Mouse (Mus musculus) heart, embryonic 10.5 days (tissue): ENCODE measurements around the gene Vmp1. TPM values are rescaled to one million over a fixed set of nuclear protein-coding genes. Genes with fewer than 3 reads are reported as not detected.
A peak's percentile ranks its signal among the peaks of the same experiment; 100 is the strongest.

Experiments used
- DNase-seq: peaks from one replicate; pipeline ENCODE4 v3.0.0-alpha.2; 2017; ENCODE audit warnings: low spot score
- H3K27ac ChIP-seq: fragments of 300-500 bp; sonication (generic); 2 replicates; pipeline ENCODE4 v1.5.1; 2016; ENCODE audit warnings: mild to moderate bottlenecking
- H3K27me3 ChIP-seq: fragments of 300-500 bp; sonication (generic); 2 replicates; pipeline ENCODE4 v1.6.1; 2016; ENCODE audit warnings: mild to moderate bottlenecking; ENCODE audit not compliant: poor library complexity, insufficient read depth, severe bottlenecking
- H3K36me3 ChIP-seq: fragments of 300-500 bp; sonication (generic); 2 replicates; pipeline ENCODE4 v1.6.1; 2016; ENCODE audit warnings: mild to moderate bottlenecking, moderate library complexity
- H3K4me1 ChIP-seq: fragments of 300-500 bp; sonication (generic); 2 replicates; pipeline ENCODE4 v1.6.1; 2016; ENCODE audit warnings: mild to moderate bottlenecking
- H3K4me3 ChIP-seq: fragments of 300-500 bp; sonication (generic); 2 replicates; pipeline ENCODE4 v1.5.1; 2016; ENCODE audit warnings: mild to moderate bottlenecking, moderate library complexity
- H3K9me3 ChIP-seq: fragments of 300-500 bp; sonication (generic); 2 replicates; pipeline ENCODE4 v1.6.1; 2016; ENCODE audit warnings: mild to moderate bottlenecking, moderate library complexity
- WGBS: fragments of 180-500 bp; shearing (Covaris S2); methylation state at CpG from one replicate; pipeline ENCODE4 v1.1.7; 2016; 5-methylcytosine and 5-hydroxymethylcytosine counted together
- polyA plus RNA-seq: library from polyadenylated mRNA; unstranded; fragments of >200 nt; fragmentation: Nextera tagmentation; extraction: Ambion mirVana; gene quantifications from 2 replicates; pipeline ENCODE4 v1.2.1, GENCODE M21; 2016

Vmp1 gene
- polyA plus RNA-seq, 1 experiment from 2014 or later = 115 TPM

- no peak overlapping the region for H3K27ac ChIP-seq
- WGBS = 93% methylated on average over 3 of the region's 3 CpGs
- H3K36me3 ChIP-seq = peaks cover 82% of the 10 kb centered on the region
These were observed 7.8 kb upstream of the Vmp1 start for GRCm38 (mm10) chr11:86691482-86691881.

GRCm38 (mm10) chr11:86690383-86690782 lies 6.7 kb upstream of the Vmp1 start:
- DNase-seq = no peak
- 86% methylated on average over 3 of the region's 3 CpGs for WGBS
- Histone ChIP-seq H3K4me1 (peaks cover 5% of the 10 kb centered on the region), H3K27me3 (no peaks in the 10 kb centered on the region), H3K36me3 (peaks cover 74% of the 10 kb centered on the region), H3K27ac (no peak overlapping the region), H3K9me3 (no peaks in the 10 kb centered on the region), H3K4me3 (no peak overlapping the region)

More at GRCm38 (mm10) chr11:86691482-86691881, 7.8 kb upstream of the Vmp1 start:
- Histone ChIP-seq H3K27me3 (no peaks in the 10 kb centered on the region), H3K4me1 (no peaks in the 10 kb centered on the region), H3K9me3 (no peaks in the 10 kb centered on the region), H3K4me3 (no peak overlapping the region)
- DNase-seq = no peak

GRCm38 (mm10) chr11:86685366-86685765 lies 1.7 kb upstream of the Vmp1 start:
- Histone ChIP-seq H3K27ac (no peak overlapping the region), H3K27me3 (no peaks in the 10 kb centered on the region), H3K9me3 (no peaks in the 10 kb centered on the region), H3K4me3 (no peak overlapping the region), H3K4me1 (peaks cover 22% of the 10 kb centered on the region), H3K36me3 (peaks cover 29% of the 10 kb centered on the region)
- DNase-seq = no peak
- WGBS = 90% methylated on average over 1 of the region's 1 CpGs

GRCm38 (mm10) chr11:86684126-86685012 lies 733 bp upstream of the Vmp1 start:
- no peaks in the 10 kb centered on the region for H3K9me3 ChIP-seq
- H3K4me1 ChIP-seq = peaks cover 22% of the 10 kb centered on the region
- 9% methylated on average over 20 of the region's 20 CpGs for WGBS
- H3K27me3 ChIP-seq = no peaks in the 10 kb centered on the region
- peak overlapping the region; percentile 87 for H3K4me3 ChIP-seq
- DNase-seq = no peak
- peak overlapping the region; percentile 91 for H3K27ac ChIP-seq
- H3K36me3 ChIP-seq = peaks cover 19% of the 10 kb centered on the region

- H3K36me3 ChIP-seq = peaks cover 8% of the 10 kb centered on the region
- peak overlapping the region; percentile 87 for H3K4me3 ChIP-seq
- DNase-seq = no peak
- peaks cover 27% of the 10 kb centered on the region for H3K4me1 ChIP-seq
- H3K27ac ChIP-seq = peak overlapping the region; percentile 91
- H3K27me3 ChIP-seq = no peaks in the 10 kb centered on the region
- H3K9me3 ChIP-seq = no peaks in the 10 kb centered on the region
- 35% methylated on average over 7 of the region's 7 CpGs for WGBS
These were observed 775 bp downstream of the Vmp1 start for GRCm38 (mm10) chr11:86682861-86683260.

GRCm38 (mm10) chr11:86681423-86681822 lies 2.2 kb downstream of the Vmp1 start:
- Histone ChIP-seq H3K27ac (no peak overlapping the region), H3K9me3 (no peaks in the 10 kb centered on the region), H3K36me3 (0 out of 2 replicates have a peak, but pooled peaks cover 2% of the 10 kb centered on the region), H3K4me1 (peaks cover 27% of the 10 kb centered on the region), H3K27me3 (no peaks in the 10 kb centered on the region), H3K4me3 (no peak overlapping the region)
- 76% methylated on average over 3 of the region's 3 CpGs for WGBS
- no peak for DNase-seq

- Histone ChIP-seq H3K27ac (no peak overlapping the region), H3K36me3 (0 out of 2 replicates have a peak, but pooled peaks cover 2% of the 10 kb centered on the region), H3K4me1 (peaks cover 25% of the 10 kb centered on the region), H3K9me3 (no peaks in the 10 kb centered on the region), H3K4me3 (no peak overlapping the region), H3K27me3 (no peaks in the 10 kb centered on the region)
- no peak for DNase-seq
- 96% methylated on average over 3 of the region's 3 CpGs for WGBS
These were observed 2.9 kb downstream of the Vmp1 start for GRCm38 (mm10) chr11:86680729-86681128.

- Histone ChIP-seq H3K36me3 (0 out of 2 replicates have a peak, but pooled peaks cover 2% of the 10 kb centered on the region), H3K4me1 (peaks cover 13% of the 10 kb centered on the region), H3K27ac (no peak overlapping the region), H3K9me3 (no peaks in the 10 kb centered on the region), H3K4me3 (no peak overlapping the region), H3K27me3 (no peaks in the 10 kb centered on the region)
- no peak for DNase-seq
- 74% methylated on average over 5 of the region's 5 CpGs for WGBS
These were observed 4.7 kb downstream of the Vmp1 start for GRCm38 (mm10) chr11:86678957-86679356.

- no peaks in the 10 kb centered on the region for H3K27me3 ChIP-seq
- DNase-seq = no peak
- 87% methylated on average over 4 of the region's 4 CpGs for WGBS
- no peak overlapping the region for H3K27ac ChIP-seq
- H3K9me3 ChIP-seq = no peaks in the 10 kb centered on the region
- peaks cover 13% of the 10 kb centered on the region; the same call in 1 of the 2 replicates for H3K4me1 ChIP-seq
- no peak overlapping the region for H3K4me3 ChIP-seq
- H3K36me3 ChIP-seq = 0 out of 2 replicates have a peak, but pooled peaks cover 2% of the 10 kb centered on the region
These were observed 8.1 kb downstream of the Vmp1 start for GRCm38 (mm10) chr11:86675520-86675919.

GRCm38 (mm10) chr11:86672772-86673171 lies 10.9 kb downstream of the Vmp1 start:
- DNase-seq = no peak
- no peaks in the 10 kb centered on the region for H3K27me3 ChIP-seq
- no peak overlapping the region for H3K4me3 ChIP-seq
- H3K36me3 ChIP-seq = 0 out of 2 replicates have a peak, but pooled peaks cover 2% of the 10 kb centered on the region
- H3K4me1 ChIP-seq = peaks cover 8% of the 10 kb centered on the region; the same call in 1 of the 2 replicates
- H3K9me3 ChIP-seq = no peaks in the 10 kb centered on the region
- H3K27ac ChIP-seq = no peak overlapping the region
- 62% methylated on average over 3 of the region's 3 CpGs for WGBS

GRCm38 (mm10) chr11:86671041-86671675 lies 12.5 kb downstream of the Vmp1 start:
- Histone ChIP-seq H3K27ac (no peak overlapping the region), H3K27me3 (no peaks in the 10 kb centered on the region), H3K4me3 (no peak overlapping the region)

GRCm38 (mm10) chr11:86668169-86668568 lies 15.5 kb downstream of the Vmp1 start:
- WGBS = 88% methylated on average over 3 of the region's 3 CpGs

More at GRCm38 (mm10) chr11:86671041-86671675, 12.5 kb downstream of the Vmp1 start:
- Histone ChIP-seq H3K4me1 (peaks cover 8% of the 10 kb centered on the region; the same call in 1 of the 2 replicates), H3K9me3 (no peaks in the 10 kb centered on the region), H3K36me3 (no peaks in the 10 kb centered on the region)
- 47% methylated on average over 3 of the region's 3 CpGs for WGBS
- no peak for DNase-seq

GRCm38 (mm10) chr11:86667553-86667952 lies 16.1 kb downstream of the Vmp1 start:
- H3K27me3 ChIP-seq = no peaks in the 10 kb centered on the region
- H3K36me3 ChIP-seq = peaks cover 23% of the 10 kb centered on the region; the same call in 1 of the 2 replicates
- no peak overlapping the region for H3K27ac ChIP-seq
- H3K4me1 ChIP-seq = peaks cover 8% of the 10 kb centered on the region; the same call in 1 of the 2 replicates
- H3K4me3 ChIP-seq = no peak overlapping the region
- DNase-seq = no peak
- no peaks in the 10 kb centered on the region for H3K9me3 ChIP-seq
- WGBS = 85% methylated on average over 2 of the region's 2 CpGs

More at GRCm38 (mm10) chr11:86668169-86668568, 15.5 kb downstream of the Vmp1 start:
- H3K9me3 ChIP-seq = no peaks in the 10 kb centered on the region
- peaks cover 19% of the 10 kb centered on the region; the same call in 1 of the 2 replicates for H3K36me3 ChIP-seq
- H3K4me3 ChIP-seq = no peak overlapping the region
- no peaks in the 10 kb centered on the region for H3K27me3 ChIP-seq
- peaks cover 8% of the 10 kb centered on the region; the same call in 1 of the 2 replicates for H3K4me1 ChIP-seq
- no peak for DNase-seq
- no peak overlapping the region for H3K27ac ChIP-seq
